30 mouse cellular contexts compared by ENCODE assay signal in genomic region chr9:15384266-15384665, GRCm38 (mm10). TPM values are rescaled to one million over a fixed set of nuclear protein-coding genes. Genes with fewer than 3 reads are reported as not detected.
DNase-seq lines count a peak whose midpoint lies in the region; ATAC-seq lines count a peak whose summit lies in the region.
"Had no signal": no experiment of that assay in that cellular context is flagged by ENCODE, and none has a peak within 500 bp of the region (broad histone marks: within the 10 kb centered on the region; RNA-seq: fewer than 3 reads in every experiment).

No protein-coding gene starts in this region.

- H3K9ac ChIP-seq in hindbrain, embryonic 16.5 days (ENCODE audit: low read depth, low read length): no peak overlapping the region
- H3K9ac ChIP-seq in hindbrain, embryonic 12.5 days: no peak overlapping the region
- no peak overlapping the region for H3K9ac ChIP-seq in midbrain, embryonic 14.5 days (replicated peaks; ENCODE audit: low read length)
- H3K9ac ChIP-seq in midbrain, embryonic 11.5 days (ENCODE audit: low read length): no peak overlapping the region
- H3K9ac ChIP-seq: embryonic facial prominence, embryonic 15.5 days; forebrain, embryonic 15.5 days; heart, embryonic 12.5 days; lung, embryonic 15.5 days; midbrain, embryonic 15.5 days; neural tube, embryonic 12.5 days had no signal

- H3K9me3 ChIP-seq in hindbrain, embryonic 16.5 days (ENCODE audit: control insufficient read depth, low read length): no peaks in the 10 kb centered on the region
- H3K9me3 ChIP-seq in hindbrain, embryonic 12.5 days (replicated peaks): no peaks in the 10 kb centered on the region
- H3K9me3 ChIP-seq in midbrain, embryonic 14.5 days (ENCODE audit: control insufficient read depth, low read length): no peaks in the 10 kb centered on the region
- H3K9me3 ChIP-seq in midbrain, embryonic 11.5 days (ENCODE audit: control insufficient read depth, low read length): no peaks in the 10 kb centered on the region
- H3K9me3 ChIP-seq: embryonic facial prominence, embryonic 10.5 days; embryonic facial prominence, embryonic 15.5 days; forebrain, embryonic 15.5 days; heart, embryonic 12.5 days; lung, embryonic 15.5 days; midbrain, embryonic 15.5 days; neural tube, embryonic 12.5 days had no signal

- no peaks in the 10 kb centered on the region for H3K36me3 ChIP-seq in hindbrain, embryonic 16.5 days (ENCODE audit: control insufficient read depth, insufficient read depth, low read length)
- H3K36me3 ChIP-seq in hindbrain, embryonic 12.5 days: no peaks in the 10 kb centered on the region
- no peaks in the 10 kb centered on the region for H3K36me3 ChIP-seq in midbrain, embryonic 14.5 days (ENCODE audit: control insufficient read depth, insufficient read depth, low read length)
- H3K36me3 ChIP-seq in midbrain, embryonic 11.5 days (ENCODE audit: control insufficient read depth, insufficient read depth, low read length): no peaks in the 10 kb centered on the region
- H3K36me3 ChIP-seq: embryonic facial prominence, embryonic 10.5 days; embryonic facial prominence, embryonic 15.5 days; forebrain, embryonic 15.5 days; heart, embryonic 12.5 days; lung, embryonic 15.5 days; midbrain, embryonic 15.5 days; neural tube, embryonic 12.5 days had no signal

- H3K4me2 ChIP-seq in hindbrain, embryonic 16.5 days (ENCODE audit: low read length): no peak overlapping the region
- H3K4me2 ChIP-seq in hindbrain, embryonic 12.5 days (replicated peaks): no peak overlapping the region
- no peak overlapping the region for H3K4me2 ChIP-seq in midbrain, embryonic 14.5 days (ENCODE audit: low read length)
- H3K4me2 ChIP-seq in midbrain, embryonic 11.5 days: no peak overlapping the region
- H3K4me2 ChIP-seq: embryonic facial prominence, embryonic 15.5 days; forebrain, embryonic 15.5 days; heart, embryonic 12.5 days; lung, embryonic 15.5 days; midbrain, embryonic 15.5 days; neural tube, embryonic 12.5 days had no signal

- H3K4me3 ChIP-seq in hindbrain, embryonic 16.5 days (ENCODE audit: low read length): no peak overlapping the region
- H3K4me3 ChIP-seq in hindbrain, embryonic 12.5 days: no peak overlapping the region
- no peak overlapping the region for H3K4me3 ChIP-seq in midbrain, embryonic 14.5 days (replicated peaks; ENCODE audit: low read depth, low read length)
- no peak overlapping the region for H3K4me3 ChIP-seq in midbrain, embryonic 11.5 days (ENCODE audit: low read depth, low read length)
- H3K4me3 ChIP-seq: embryonic facial prominence, embryonic 10.5 days; embryonic facial prominence, embryonic 15.5 days; forebrain, embryonic 15.5 days; heart, adult 2 months; heart, embryonic 12.5 days; left cerebral cortex, adult 2 months; lung, embryonic 15.5 days; midbrain, embryonic 15.5 days; neural tube, embryonic 12.5 days had no signal

- DNase-seq in cerebellum, postnatal 10 days: peak; percentile 60 to 65
- no peak for DNase-seq in cerebellum, adult 8-10 months
- DNase-seq in midbrain, embryonic 14.5 days: peak; percentile 2
- no peak for DNase-seq in midbrain, embryonic 11.5 days (ENCODE audit: low spot score, missing footprints)
- peak; percentile 21 for DNase-seq in mesoderm, embryonic 11.5 days (ENCODE audit: low read depth, low spot score)
- no peak for DNase-seq in lung, postnatal 10 days
- DNase-seq: adrenal gland, adult 2 months; cerebellum, adult 11-12 months; cerebellum, postnatal 25 days; heart, adult 2 months; heart, postnatal 4 days; kidney, postnatal 25 days; lung, postnatal 36 days; retina, postnatal 1 day; right cerebral cortex, postnatal 25 days; spleen, adult 18-20 months; thymus, postnatal 25 days had no signal

- H3K27me3 ChIP-seq in hindbrain, embryonic 16.5 days (replicated peaks; ENCODE audit: control insufficient read depth, insufficient read depth, low read length): no peaks in the 10 kb centered on the region
- no peaks in the 10 kb centered on the region for H3K27me3 ChIP-seq in hindbrain, embryonic 12.5 days
- H3K27me3 ChIP-seq in midbrain, embryonic 14.5 days (ENCODE audit: control insufficient read depth, insufficient read depth, low read length): no peaks in the 10 kb centered on the region
- H3K27me3 ChIP-seq in midbrain, embryonic 11.5 days (ENCODE audit: control insufficient read depth, insufficient read depth, low read length): no peaks in the 10 kb centered on the region
- H3K27me3 ChIP-seq: CH12.LX; embryonic facial prominence, embryonic 15.5 days; forebrain, embryonic 15.5 days; heart, embryonic 12.5 days; lung, embryonic 15.5 days; midbrain, embryonic 15.5 days; neural tube, embryonic 12.5 days had no signal

- H3K4me1 ChIP-seq in hindbrain, embryonic 16.5 days (ENCODE audit: control insufficient read depth, insufficient read depth, low read depth, low read length): no peaks in the 10 kb centered on the region
- no peaks in the 10 kb centered on the region for H3K4me1 ChIP-seq in hindbrain, embryonic 12.5 days
- no peaks in the 10 kb centered on the region for H3K4me1 ChIP-seq in midbrain, embryonic 14.5 days (ENCODE audit: control insufficient read depth, insufficient read depth, low read length)
- H3K4me1 ChIP-seq in midbrain, embryonic 11.5 days (ENCODE audit: control insufficient read depth, insufficient read depth, low read length): no peaks in the 10 kb centered on the region
- H3K4me1 ChIP-seq: embryonic facial prominence, embryonic 10.5 days; embryonic facial prominence, embryonic 15.5 days; forebrain, embryonic 15.5 days; heart, embryonic 12.5 days; lung, embryonic 15.5 days; midbrain, embryonic 15.5 days; neural tube, embryonic 12.5 days had no signal

- WGBS in hindbrain, embryonic 16.5 days: 75% methylated on average over 5 of the region's 5 CpGs
- WGBS in hindbrain, embryonic 12.5 days: 82% methylated on average over 5 of the region's 5 CpGs
- 90% methylated on average over 5 of the region's 5 CpGs for WGBS in midbrain, embryonic 14.5 days
- 82% methylated on average over 5 of the region's 5 CpGs for WGBS in midbrain, embryonic 11.5 days

- peak; percentile 60; the same call in 1 of the 2 replicates for ATAC-seq in hindbrain, embryonic 16.5 days
- ATAC-seq in hindbrain, embryonic 12.5 days (ENCODE audit: low FRiP score): no peak
- no peak for ATAC-seq in midbrain, embryonic 14.5 days (ENCODE audit: low FRiP score, low TSS enrichment)
- ATAC-seq in midbrain, embryonic 11.5 days (ENCODE audit: low FRiP score): no peak
- ATAC-seq: activated CD4-positive, CD25-positive, alpha-beta regulatory T cell, adult 4 months; forebrain, embryonic 15.5 days; intestine, postnatal 0 days; midbrain, embryonic 15.5 days had no signal

- no peak overlapping the region for H3K27ac ChIP-seq in hindbrain, embryonic 16.5 days (ENCODE audit: low read depth, low read length)
- no peak overlapping the region for H3K27ac ChIP-seq in hindbrain, embryonic 12.5 days
- H3K27ac ChIP-seq in midbrain, embryonic 14.5 days (replicated peaks; ENCODE audit: low read depth, low read length): no peak overlapping the region
- no peak overlapping the region for H3K27ac ChIP-seq in midbrain, embryonic 11.5 days (ENCODE audit: low read depth, low read length)
- H3K27ac ChIP-seq: embryonic facial prominence, embryonic 10.5 days; embryonic facial prominence, embryonic 15.5 days; forebrain, embryonic 15.5 days; heart, adult 2 months; left cerebral cortex, adult 2 months; lung, embryonic 15.5 days; midbrain, embryonic 15.5 days; neural tube, embryonic 12.5 days had no signal

RNA-seq across cellular contexts. Expression of gene Cep295, which starts 26.7 kb away (rescaled TPM):
- 10.7 and 11.8 TPM in 2 replicates for polyA plus RNA-seq in hindbrain, embryonic 16.5 days (2015; fragmentation: Nextera tagmentation; extraction: Ambion mirVana)
- 20.5 and 23.6 TPM in 2 replicates for polyA plus RNA-seq in hindbrain, embryonic 12.5 days (2016; fragmentation: Nextera tagmentation; extraction: Ambion mirVana)
- 15.7 and 16.2 TPM in 2 replicates for polyA plus RNA-seq in midbrain, embryonic 14.5 days (2014; fragmentation: Nextera tagmentation; extraction: Ambion mirVana)
- polyA plus RNA-seq in midbrain, embryonic 11.5 days (2014; fragmentation: Nextera tagmentation; extraction: Ambion mirVana): 21.6 and 23.0 TPM in 2 replicates

Comparison
In these comparisons a context has a peak if more than half of its experiments do, and no peak if none do; other contexts are left out.
1. DNase-seq: peak in cerebellum, postnatal 10 days (2 of 2), midbrain, embryonic 14.5 days (single experiment) and mesoderm, embryonic 11.5 days (single experiment); none in cerebellum, adult 8-10 months (single experiment), midbrain, embryonic 11.5 days (single experiment) and lung, postnatal 10 days (single experiment).